Mouse (Mus musculus) ovary, adult 18-20 months (tissue): ENCODE measurements around the gene Gm45062.
A peak's percentile ranks its signal among the peaks of the same experiment; 100 is the strongest.

Experiments used
- DNase-seq: peaks from one replicate; pipeline ENCODE4 v3.0.0; 2022; ENCODE audit warnings: low spot score, mixed read lengths

Gm45062 gene

GRCm38 (mm10) chr6:8474820-8475219, 215.6 kb downstream of the Gm45062 start:
- DNase-seq: no peak

- no peak for DNase-seq
These were observed 219.9 kb downstream of the Gm45062 start for GRCm38 (mm10) chr6:8479176-8479575.

- no peak for DNase-seq
These were observed 225.4 kb downstream of the Gm45062 start for GRCm38 (mm10) chr6:8484437-8485275.

- no peak for DNase-seq
These were observed 226.3 kb downstream of the Gm45062 start for GRCm38 (mm10) chr6:8485414-8486175.

- no peak for DNase-seq
These were observed 227.3 kb downstream of the Gm45062 start for GRCm38 (mm10) chr6:8486391-8487043.

GRCm38 (mm10) chr6:8487044-8487853, 228.0 kb downstream of the Gm45062 start:
- no peak for DNase-seq

- DNase-seq: no peak
These were observed 229.0 kb downstream of the Gm45062 start for GRCm38 (mm10) chr6:8488249-8488648.

- DNase-seq: no peak
These were observed 230.0 kb downstream of the Gm45062 start for GRCm38 (mm10) chr6:8489266-8489665.

- no peak for DNase-seq
These were observed 230.8 kb downstream of the Gm45062 start for GRCm38 (mm10) chr6:8489938-8490585.

- DNase-seq: no peak
These were observed 233.0 kb downstream of the Gm45062 start for GRCm38 (mm10) chr6:8492248-8492647.

- DNase-seq: no peak
These were observed 236.0 kb downstream of the Gm45062 start for GRCm38 (mm10) chr6:8495109-8495826.

GRCm38 (mm10) chr6:8495827-8496222, 236.6 kb downstream of the Gm45062 start:
- DNase-seq: no peak

GRCm38 (mm10) chr6:8497234-8497867, 238.1 kb downstream of the Gm45062 start:
- DNase-seq: no peak

- no peak for DNase-seq
These were observed 238.6 kb downstream of the Gm45062 start for GRCm38 (mm10) chr6:8497868-8498257.

- DNase-seq: no peak
These were observed 239.7 kb downstream of the Gm45062 start for GRCm38 (mm10) chr6:8498961-8499360.

- DNase-seq: no peak
These were observed 244.7 kb downstream of the Gm45062 start for GRCm38 (mm10) chr6:8503953-8504352.

- no peak for DNase-seq
These were observed 245.4 kb downstream of the Gm45062 start for GRCm38 (mm10) chr6:8504521-8505228.

GRCm38 (mm10) chr6:8506631-8507030, 247.4 kb downstream of the Gm45062 start:
- no peak for DNase-seq

- DNase-seq: peak; percentile 98
These were observed 249.8 kb downstream of the Gm45062 start for GRCm38 (mm10) chr6:8508883-8509536.
